Mouse (Mus musculus) layer of hippocampus, adult 9-10 months (tissue): ENCODE measurements around the gene Pstpip1.
A peak's percentile ranks its signal among the peaks of the same experiment; 100 is the strongest.

Experiments
- DNase-seq: peaks from one replicate; pipeline ENCODE4 v3.0.0; 2022; ENCODE audit warnings: low spot score

Pstpip1 gene

DNA sequence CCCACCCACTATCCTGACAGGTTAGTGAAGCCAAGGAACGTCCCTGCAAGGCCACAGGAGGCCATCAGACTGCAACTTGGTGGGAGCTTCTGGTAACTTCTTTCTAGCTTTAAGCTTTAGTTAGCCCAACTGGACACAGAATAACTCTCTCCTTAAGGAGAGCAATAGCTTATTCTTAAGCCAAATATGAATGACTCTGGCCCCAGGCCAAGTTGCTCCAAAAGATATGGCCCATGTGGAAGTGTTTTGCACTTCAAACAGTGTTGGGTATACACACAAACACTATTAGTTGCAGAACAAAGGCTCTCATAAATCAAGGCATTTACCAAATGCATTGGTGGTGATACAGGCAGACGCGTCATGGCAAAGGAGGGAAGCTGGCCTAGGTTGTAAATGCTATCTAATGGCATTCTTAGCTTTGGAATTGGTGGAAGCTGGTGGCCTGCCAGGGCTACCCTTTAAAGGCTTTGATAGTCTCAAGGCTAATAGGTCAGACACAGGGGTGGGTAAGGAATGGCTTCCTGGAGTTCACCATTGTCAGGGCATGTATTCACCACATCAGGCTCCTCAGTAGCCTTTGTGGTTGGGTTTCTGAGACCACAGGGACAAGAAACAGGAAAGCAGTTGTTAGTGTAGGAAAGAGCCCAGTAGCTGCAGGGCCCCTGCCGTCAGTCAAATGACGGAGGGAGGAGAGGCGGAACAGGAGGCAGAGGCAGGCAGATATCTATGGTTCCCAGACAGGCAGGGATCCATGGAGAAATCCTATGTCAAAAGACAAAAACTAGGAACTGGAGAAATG is 16.7 kb downstream of the Pstpip1 start:
- DNase-seq, result no peak

DNA sequence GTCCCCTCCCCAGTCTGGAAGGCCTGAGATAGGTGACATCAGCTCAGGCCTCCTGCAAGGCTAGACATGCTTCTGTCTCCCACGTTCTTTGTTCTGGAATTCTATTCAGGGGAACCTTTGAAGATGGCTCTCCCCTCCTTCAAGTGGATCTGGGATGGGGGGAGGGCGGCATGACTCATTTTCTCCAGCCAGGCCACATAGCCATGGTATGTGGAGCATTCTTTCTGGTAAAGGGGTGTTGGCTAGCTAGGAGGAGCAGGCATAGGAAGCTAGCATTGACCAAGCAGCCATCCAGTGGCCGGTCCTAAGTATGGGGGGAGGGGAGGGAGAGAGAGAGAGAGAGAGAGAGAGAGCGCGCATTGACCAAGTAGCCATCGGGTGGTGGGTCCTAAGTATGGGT is 17.8 kb downstream of the Pstpip1 start:
- no peak for DNase-seq

DNA sequence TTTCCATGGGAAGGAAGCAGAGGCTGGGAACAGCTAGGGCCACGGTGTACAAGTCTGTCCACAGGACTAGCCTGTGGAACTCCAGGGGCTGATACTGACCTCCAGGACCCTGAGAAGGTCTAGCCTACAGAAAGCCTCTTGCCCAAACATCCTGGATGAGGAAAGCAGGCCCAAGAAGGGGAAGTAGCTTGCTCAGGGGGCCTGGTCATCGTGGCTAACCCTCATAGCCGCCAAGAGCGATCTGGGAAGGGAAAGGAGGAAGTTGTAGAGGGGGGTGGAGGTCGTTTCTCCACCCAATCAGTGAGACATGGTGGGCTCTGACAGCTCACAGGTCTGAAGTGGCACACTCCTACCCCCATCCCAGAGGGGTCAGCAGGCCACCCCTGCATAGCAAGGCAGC is 18.4 kb downstream of the Pstpip1 start:
- no peak for DNase-seq

DNA sequence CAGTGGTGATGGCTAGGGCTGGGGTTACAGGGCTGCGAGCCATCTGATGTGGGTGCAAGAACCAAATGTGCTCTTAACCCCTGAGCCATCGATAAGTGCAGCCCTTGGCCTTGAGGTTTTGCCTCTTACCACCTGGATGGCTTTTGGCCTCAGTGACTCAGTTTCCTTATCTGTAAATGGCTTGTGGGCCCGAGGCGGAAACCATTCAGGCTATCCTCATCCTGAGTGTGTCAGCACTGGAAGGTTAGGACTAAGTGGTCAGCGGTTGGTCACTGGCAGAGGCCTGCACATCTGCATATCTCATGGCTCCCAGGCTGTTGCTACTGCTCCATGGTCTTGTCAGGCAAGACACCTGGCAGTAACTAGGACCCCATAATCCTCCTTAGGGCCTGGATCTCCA is 28.3 kb downstream of the Pstpip1 start:
- no peak for DNase-seq

DNA sequence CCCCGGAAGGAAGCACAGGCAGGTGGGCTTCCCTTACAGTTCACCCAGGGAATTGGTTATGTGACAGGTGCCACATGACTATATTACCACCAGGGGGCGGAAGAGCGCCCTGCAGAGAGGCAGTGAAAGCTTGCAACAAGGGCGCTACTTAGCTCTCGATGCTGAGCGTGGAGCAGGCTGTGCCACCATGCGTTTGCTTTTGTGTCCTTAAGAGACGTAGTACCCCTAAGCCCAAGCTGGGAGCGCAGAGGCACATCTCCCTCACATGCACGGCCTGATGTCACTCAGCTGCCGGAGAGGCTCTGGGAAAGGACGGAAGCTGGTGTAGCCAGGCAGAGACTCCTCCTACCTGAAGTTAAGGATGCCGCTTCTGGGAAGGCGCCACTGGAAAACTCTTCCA is 28.8 kb downstream of the Pstpip1 start:
- DNase-seq, result peak; percentile 58

DNA sequence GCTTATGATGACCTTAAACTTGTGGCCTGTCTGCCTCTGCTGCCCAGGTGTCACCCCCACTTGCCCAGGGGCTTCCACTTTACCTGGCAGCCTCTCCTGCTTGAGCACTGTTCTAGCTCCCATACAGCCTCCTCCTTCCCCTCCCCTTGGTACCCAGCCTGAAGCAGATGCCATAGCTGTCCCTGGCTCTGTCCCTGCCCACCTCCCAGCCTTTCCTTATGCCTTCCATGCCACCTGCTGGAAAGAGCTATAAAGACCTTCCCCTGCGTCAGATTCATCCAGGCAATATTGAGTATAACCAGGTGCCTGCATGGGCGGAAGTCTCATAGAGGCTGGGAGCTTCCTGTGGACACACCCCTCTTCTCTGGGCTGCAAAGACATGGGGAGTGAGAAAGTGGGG is 29.9 kb downstream of the Pstpip1 start:
- DNase-seq, result no peak

DNA sequence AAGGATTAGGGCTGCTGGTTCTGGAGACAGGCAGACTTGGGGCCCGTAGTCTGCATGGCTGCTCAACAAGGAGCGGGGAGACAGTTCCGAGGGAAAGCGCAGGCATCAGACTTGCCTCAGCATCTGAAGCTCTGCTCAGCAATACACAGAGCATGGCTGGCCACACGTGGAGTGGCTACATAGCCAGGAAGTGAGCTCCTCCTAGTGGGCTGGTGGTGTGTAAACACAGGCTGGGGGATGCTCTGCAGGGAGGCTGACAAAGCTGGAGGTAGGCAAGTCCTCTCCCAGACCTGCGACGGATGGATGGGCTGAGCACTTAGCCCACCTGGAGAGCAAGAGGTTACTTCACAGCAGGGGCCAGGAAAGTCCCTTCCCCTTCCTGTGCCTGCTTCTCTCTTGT is 31.3 kb downstream of the Pstpip1 start:
- no peak for DNase-seq

DNA sequence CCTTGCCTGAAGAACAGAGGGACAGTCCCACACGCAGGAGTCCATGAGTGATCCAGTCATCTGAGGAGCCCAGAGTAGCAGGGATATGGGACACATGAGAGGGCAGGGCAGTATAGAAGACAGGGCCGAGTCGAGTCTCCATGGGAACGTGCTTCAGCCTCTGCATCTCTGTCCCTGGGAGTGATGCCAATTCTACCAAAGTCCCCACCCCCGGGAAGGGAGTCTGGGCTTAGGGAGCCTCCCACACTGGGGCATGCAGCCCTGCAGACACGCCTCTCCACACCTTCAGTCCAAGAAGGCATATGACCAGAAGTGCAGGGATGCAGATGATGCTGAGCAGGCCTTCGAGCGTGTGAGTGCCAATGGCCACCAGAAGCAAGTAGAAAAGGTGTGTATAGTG is 33.2 kb downstream of the Pstpip1 start:
- no peak for DNase-seq

DNA sequence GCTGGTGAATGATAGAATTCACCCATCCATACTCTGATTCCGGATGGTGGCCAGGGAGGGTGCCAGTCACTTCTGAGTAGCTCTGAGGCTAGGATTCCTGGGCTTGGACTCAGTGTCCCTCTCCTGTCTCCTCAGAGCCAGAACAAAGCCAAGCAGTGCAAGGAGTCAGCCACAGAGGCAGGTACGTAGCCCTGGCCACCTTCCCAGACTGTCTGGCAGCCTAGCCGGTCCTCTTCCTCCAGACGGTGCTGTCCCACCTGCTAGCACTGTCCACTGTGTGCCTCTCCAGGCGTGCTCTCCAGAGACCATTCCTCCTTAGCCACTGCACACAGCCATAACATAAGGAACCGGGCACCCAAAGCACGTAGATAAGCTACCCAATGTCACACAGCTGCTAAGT is 33.9 kb downstream of the Pstpip1 start:
- no peak for DNase-seq

DNA sequence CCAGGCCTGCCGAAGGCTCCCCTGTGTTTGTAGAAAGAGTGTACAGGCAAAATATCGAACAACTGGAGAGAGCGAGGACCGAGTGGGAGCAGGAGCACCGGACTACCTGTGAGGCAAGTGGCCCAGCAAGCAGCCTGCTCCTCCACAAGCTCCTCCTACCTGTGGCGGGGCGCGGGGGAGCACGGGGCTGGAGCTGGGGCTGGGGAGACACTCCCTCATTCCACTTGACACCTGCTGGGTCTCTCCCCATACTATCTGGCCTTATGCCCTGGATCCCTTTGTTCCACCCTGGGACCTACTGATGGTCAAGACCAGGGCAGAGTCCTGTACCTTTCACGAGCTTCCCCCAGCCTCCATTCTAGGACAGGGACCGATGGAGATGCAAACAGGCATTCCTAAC is 34.8 kb downstream of the Pstpip1 start:
- no peak for DNase-seq

DNA sequence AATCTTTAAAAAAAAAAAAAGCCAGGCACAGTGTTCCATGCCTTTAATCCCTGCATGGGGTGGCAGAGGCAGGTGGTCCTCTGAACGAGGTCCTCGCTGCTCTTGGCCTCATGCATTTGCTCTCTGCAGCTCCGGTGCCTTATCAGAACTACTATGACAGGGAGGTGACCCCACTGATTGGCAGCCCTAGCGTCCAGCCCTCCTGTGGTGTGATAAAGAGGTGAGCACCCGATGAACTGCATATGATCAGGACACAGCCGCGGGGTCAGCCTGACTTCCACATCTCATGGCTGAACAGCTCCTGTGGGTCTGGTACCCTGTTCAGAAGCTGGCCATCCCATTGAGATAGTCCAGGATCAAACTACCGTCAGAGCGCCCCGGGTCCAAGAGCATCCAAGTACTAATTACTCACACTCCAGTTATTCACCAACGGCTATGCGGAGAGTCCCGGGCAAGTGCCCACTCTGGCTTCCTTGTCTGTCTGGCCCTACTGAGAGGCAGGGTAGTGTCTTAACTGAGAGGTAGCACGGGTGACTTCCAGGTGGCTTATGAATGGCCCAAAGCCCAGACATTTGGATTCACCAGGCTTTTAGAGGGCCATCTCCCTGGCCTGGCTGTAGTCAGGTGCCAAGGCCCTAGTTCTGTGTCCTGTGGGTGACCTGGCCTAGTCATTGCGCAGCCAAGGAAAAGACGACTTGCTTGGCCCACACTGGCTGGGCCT is 36.9 kb downstream of the Pstpip1 start:
- DNase-seq, result no peak

DNA sequence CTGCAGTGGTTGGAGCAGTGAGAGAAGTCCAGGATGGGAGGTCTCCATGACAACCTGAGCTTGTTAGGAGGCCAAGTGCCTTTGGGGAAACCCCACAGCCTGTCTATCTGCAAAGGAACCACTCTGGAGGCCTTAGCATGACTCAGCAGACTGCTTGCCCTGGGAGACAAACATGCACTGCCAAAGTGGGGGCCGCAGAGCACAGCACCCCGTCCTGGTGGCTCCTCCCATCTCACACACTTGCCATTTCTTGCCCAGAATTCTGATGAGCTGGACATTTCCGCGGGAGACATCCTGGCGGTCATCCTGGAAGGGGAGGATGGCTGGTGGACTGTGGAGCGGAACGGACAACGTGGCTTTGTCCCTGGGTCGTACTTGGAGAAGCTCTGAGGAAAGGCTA is 38.6 kb downstream of the Pstpip1 start:
- no peak for DNase-seq

DNA sequence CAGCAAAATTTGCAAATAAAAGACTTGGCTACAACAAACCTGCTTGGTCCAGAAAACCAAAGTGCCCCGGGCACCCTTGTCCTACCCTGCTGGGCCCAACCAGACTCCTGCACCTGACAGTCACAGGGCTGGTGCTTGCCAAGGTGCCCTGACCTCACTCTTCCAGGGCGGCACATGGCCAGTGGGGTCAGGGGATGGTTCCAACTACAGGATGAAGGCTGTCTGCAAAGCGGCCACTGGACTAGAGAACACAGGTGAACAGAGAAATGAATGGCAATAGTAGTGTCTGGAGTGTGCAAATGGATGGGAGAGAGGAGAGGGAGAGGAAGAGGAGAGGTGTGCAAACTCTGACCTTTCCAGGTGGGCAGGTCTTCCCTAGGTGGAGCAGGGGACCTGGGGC is 40.2 kb downstream of the Pstpip1 start:
- no peak for DNase-seq

DNA sequence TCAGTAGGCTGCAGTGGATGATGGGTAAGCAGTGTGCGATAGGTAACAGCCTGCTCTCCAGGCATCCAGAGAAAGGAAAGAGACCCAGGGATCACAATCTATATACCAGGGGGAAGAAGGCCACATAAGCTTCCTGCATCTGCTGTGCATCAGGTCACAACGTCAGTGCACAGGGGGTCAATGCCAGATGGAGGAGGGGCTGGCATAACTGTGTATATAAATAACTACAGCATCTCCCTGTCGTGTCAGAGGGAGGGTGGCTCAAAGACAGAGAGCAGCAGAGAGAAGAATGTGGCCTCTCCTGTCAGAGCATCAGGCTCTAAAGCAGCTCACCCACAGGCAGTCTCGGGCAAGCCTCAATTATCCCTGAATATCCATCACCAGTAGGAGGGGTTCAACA is 40.8 kb downstream of the Pstpip1 start:
- no peak for DNase-seq

DNA sequence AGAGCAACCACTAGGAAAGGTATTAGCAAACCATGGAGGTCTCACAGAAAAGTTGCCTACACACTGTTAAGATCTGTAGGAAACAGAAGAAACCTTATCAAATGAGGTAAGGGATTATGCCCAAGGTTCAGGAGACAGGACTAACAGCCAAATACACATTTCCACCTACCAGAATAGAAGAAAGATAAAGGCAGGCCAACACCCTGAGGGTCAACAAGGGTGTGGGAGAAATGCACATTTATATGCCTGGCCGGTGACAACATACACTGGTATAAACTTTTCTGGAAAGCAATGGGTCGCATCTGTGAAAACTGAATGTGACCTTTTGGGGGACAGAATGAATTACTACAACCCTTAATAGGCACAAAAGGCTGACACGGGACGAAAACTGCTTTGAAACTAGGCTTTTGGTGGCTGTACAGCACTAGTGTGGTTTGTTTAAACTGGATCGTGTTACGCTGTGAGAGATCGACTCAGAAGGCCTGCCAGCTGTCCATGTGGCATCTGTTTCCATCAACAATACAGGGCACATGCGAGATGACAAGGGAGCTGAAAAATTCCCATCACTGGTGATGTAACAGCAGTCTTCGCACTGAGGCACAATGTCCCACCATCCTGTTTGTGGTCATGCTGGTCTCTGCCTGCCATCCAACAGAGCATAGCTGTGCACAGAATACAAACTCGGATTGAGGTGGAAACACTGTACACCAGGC is 42.2 kb downstream of the Pstpip1 start:
- DNase-seq, result no peak

DNA sequence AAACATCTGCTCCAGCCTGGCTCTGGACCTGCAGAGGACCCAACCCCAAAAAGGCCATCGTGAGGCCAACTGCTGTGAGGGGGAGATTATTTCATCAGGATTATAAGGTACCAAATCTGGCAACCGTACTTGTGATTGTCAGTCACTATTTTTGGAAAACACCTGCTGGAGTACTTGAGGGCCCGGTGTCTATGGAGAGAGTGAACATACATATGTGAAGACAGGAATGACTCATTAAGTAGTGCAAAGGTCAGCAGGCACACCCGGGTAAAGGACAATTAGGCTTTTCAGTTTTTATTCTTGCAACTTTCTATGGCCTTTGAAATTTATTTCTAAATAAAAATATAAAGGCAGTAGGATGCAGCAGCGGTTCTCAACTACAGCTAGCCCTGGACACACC is 44.2 kb downstream of the Pstpip1 start:
- no peak for DNase-seq

DNA sequence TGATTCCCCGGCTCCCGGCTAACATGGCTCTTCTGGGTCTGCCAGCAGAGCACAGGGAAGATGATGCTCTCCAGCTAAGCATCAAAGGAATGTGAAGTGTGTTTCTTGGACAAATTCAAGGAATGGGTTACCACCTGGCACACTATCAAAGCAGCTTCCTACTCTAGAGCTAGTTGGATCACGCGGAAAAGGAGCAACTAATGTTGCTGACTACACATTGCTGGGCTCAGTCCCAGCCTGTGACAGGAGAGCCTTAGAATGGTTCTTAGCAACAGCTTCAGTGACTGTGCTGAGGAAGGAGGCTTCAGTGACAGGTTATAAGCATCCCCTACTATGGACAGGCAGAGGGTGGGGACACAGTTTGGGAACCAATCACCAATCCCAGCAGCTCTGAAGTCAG is 44.9 kb downstream of the Pstpip1 start:
- no peak for DNase-seq

DNA sequence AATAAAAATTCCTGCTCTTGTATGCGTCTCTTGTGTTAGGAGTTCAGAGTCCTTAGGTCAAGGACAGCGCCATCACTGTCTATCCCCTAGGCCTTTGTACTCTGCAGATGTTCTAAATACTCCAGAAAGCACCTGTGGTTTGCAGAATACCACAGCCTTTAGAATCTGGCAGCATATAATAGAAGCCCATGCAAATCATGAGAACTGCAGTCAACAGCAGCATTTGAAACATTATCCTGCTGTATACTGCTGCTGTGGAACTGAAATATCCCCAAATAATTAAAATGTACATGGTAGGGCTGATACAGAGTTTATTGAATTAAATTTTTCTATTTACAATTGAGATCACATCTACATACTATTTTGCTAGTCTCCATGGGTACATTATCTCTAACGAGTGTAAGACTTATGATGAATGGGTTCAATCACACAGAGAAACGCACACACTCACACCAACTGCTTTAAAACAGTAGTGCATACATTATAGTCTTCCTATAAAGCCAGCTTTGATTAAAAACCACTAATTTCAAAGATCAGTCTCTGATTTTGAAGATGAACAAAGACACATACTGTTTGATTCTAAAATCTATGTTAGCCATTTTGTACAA is 45.9 kb downstream of the Pstpip1 start:
- no peak for DNase-seq

DNA sequence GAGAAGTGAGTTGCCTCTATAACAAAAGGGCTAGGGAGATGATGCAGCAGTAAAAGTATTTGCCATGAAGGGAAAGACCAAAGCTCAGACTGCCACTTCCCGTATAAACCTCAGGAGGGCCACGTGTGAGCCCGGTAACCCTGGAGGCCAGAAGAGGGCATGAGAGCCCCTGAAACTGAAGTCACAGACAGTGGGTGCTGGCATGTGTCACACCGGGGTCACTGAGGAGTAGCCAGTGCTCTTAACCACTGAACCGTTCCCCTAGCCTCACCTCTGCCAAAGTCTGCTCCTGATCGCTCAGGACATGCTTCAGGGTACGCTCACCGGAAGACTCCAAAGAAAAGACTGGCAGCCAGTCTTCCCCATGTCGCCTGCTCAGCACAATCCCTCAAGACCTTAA is 52.0 kb downstream of the Pstpip1 start:
- DNase-seq, result no peak

DNA sequence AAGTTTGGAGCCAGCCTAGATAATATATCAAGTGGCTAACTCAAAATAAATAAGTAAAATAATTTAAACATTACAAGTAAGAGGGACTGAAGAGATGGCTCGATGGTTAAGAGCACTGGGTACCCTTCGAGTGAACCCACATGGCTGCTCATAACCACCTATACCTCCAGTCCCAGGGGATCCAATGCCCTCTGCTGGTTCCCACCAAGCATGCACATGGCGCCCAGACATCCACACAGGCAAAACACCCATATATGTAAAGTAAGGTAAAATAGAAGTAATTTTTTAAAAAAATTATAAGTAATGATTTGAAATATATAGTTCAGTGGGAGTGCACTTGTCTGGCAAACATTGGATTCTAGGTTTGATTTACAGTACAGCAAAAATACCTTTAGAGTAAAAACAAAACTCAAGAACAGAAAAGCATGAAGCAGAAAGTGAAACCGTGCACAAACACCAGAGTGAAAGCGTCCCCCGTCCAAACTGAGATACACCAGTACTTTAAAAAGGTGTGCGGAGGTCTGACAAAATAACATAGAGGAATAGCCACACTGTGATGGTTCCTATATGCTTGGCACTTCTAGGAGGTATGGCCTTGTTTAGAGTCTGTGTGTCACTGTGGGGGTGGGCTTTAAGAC is 54.7 kb downstream of the Pstpip1 start:
- no peak for DNase-seq

DNA sequence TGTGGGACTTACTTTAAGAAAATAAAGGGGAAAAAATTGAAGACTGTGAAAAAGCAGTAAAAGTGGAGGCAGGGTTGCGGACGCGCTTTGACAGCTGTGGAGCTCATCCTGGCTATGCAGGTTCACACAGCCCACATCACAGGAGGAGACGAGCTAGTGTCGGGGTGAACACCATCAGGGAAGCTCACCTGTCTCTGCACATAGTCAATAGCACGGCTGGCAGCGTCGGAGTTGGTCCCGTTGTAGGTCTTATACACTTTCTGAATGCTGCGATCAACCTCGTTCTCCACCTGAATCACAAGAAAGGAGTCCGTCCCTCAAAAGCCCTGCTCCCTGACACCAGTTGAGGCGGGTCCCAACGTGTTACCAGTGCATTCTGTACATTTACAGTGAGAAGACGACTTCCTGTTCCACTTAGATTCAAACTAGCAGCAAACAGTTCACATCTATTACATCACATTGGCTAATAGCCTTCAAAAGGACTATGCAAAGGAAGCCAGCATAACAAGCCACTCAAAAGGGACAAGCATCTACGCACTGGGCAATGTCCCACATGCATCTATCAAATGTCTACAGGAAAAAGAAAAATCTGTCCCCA is 56.7 kb downstream of the Pstpip1 start:
- no peak for DNase-seq
